In genomic region chr2:105669371-105669861, GRCm38 (mm10) we compare ENCODE assay signal across 10 mouse cellular contexts. TPM values are rescaled to one million over a fixed set of nuclear protein-coding genes. Genes with fewer than 3 reads are reported as not detected.
DNase-seq lines count a peak whose midpoint lies in the region; ATAC-seq lines count a peak whose summit lies in the region.
"Had no signal": no experiment of that assay in that cellular context is flagged by ENCODE, and none has a peak within 500 bp of the region (broad histone marks: within the 10 kb centered on the region; RNA-seq: fewer than 3 reads in every experiment).

No protein-coding gene starts in this region.

- intact Hi-C loops in heart, postnatal 36 days (cut with DNase I), result no loop called here

- H3K27ac ChIP-seq in heart, embryonic 16.5 days (ENCODE audit: low read length), result no peak overlapping the region
- no peak overlapping the region for H3K27ac ChIP-seq in hindbrain, embryonic 13.5 days
- no peak overlapping the region for H3K27ac ChIP-seq in neural tube, embryonic 14.5 days (ENCODE audit: low read depth, low read length)

- no peaks in the 10 kb centered on the region for H3K9me3 ChIP-seq in heart, embryonic 16.5 days (replicated peaks; ENCODE audit: control insufficient read depth, low read length)
- no peaks in the 10 kb centered on the region for H3K9me3 ChIP-seq in hindbrain, embryonic 13.5 days
- H3K9me3 ChIP-seq in neural tube, embryonic 14.5 days (ENCODE audit: control insufficient read depth, low read length), result no peaks in the 10 kb centered on the region

- H3K9ac ChIP-seq in heart, embryonic 16.5 days (ENCODE audit: low read length), result no peak overlapping the region
- H3K9ac ChIP-seq in hindbrain, embryonic 13.5 days, result peak overlapping the region; percentile 43
- H3K9ac ChIP-seq in neural tube, embryonic 14.5 days (replicated peaks; ENCODE audit: low read depth, low read length), result no peak overlapping the region

- no peaks in the 10 kb centered on the region for H3K36me3 ChIP-seq in heart, embryonic 16.5 days (ENCODE audit: control insufficient read depth, insufficient read depth)
- H3K36me3 ChIP-seq in hindbrain, embryonic 13.5 days, result no peaks in the 10 kb centered on the region
- H3K36me3 ChIP-seq in neural tube, embryonic 14.5 days (ENCODE audit: control insufficient read depth, insufficient read depth, low read length), result no peaks in the 10 kb centered on the region

- under 1% methylated on average over 35 of the region's 35 CpGs for WGBS in heart, embryonic 16.5 days
- WGBS in hindbrain, embryonic 13.5 days, result under 1% methylated on average over 35 of the region's 35 CpGs
- WGBS in neural tube, embryonic 14.5 days, result under 1% methylated on average over 35 of the region's 35 CpGs

- DNase-seq in heart, postnatal 36 days, result no peak
- DNase-seq in cerebellum, postnatal 14 days, result peak; percentile 45 to 64
- no peak for DNase-seq in spleen, adult 18-20 months
- no peak for DNase-seq in adrenal gland, postnatal 4 days (ENCODE audit: low spot score in 2 of 2)
- no peak for DNase-seq in thymus, postnatal 25 days

- peaks cover 96% of the 10 kb centered on the region for H3K27me3 ChIP-seq in heart, embryonic 16.5 days (ENCODE audit: control insufficient read depth, insufficient read depth, low read length)
- peaks cover 100% of the 10 kb centered on the region for H3K27me3 ChIP-seq in hindbrain, embryonic 13.5 days
- peaks cover 49% of the 10 kb centered on the region for H3K27me3 ChIP-seq in neural tube, embryonic 14.5 days (ENCODE audit: control insufficient read depth, insufficient read depth, low read length)

- peaks cover 11% of the 10 kb centered on the region for H3K4me1 ChIP-seq in heart, embryonic 16.5 days (ENCODE audit: control insufficient read depth, insufficient read depth, low read length)
- H3K4me1 ChIP-seq in hindbrain, embryonic 13.5 days (replicated peaks), result peaks cover 43% of the 10 kb centered on the region
- H3K4me1 ChIP-seq in neural tube, embryonic 14.5 days (ENCODE audit: control insufficient read depth, insufficient read depth, low read length), result no peaks in the 10 kb centered on the region

- no peak for ATAC-seq in heart, embryonic 16.5 days (replicated peaks; ENCODE audit: extremely low read depth, insufficient read depth, low FRiP score)
- ATAC-seq in hindbrain, embryonic 13.5 days (ENCODE audit: low FRiP score), result no peak
- no peak for ATAC-seq in neural tube, embryonic 14.5 days (ENCODE audit: low read depth)
- ATAC-seq: lung, postnatal 0 days had no signal

- H3K4me2 ChIP-seq in heart, embryonic 16.5 days (ENCODE audit: low read depth, low read length), result 0 out of 2 replicates have a peak overlapping the region, but pooled peaks have one; percentile 6
- H3K4me2 ChIP-seq in hindbrain, embryonic 13.5 days, result peak overlapping the region; percentile 47
- peak overlapping the region; percentile 35; the same call in 1 of the 2 replicates for H3K4me2 ChIP-seq in neural tube, embryonic 14.5 days (ENCODE audit: low read depth, low read length)

- peak overlapping the region; percentile 5; the same call in 1 of the 2 replicates for H3K4me3 ChIP-seq in heart, embryonic 16.5 days (ENCODE audit: low read length)
- peak overlapping the region; percentile 31 for H3K4me3 ChIP-seq in hindbrain, embryonic 13.5 days
- H3K4me3 ChIP-seq in neural tube, embryonic 14.5 days (ENCODE audit: low read depth, low read length), result peak overlapping the region; percentile 15

RNA-seq across cellular contexts. Expression of gene Pax6, which starts 0.7 kb away (rescaled TPM):
- polyA plus RNA-seq in heart, embryonic 16.5 days (2015; fragmentation: Nextera tagmentation; extraction: Ambion mirVana), result not detected in 2 replicates
- not detected for total RNA-seq in heart, postnatal 36 days (2021)
- 26.4 and 29.8 TPM in 2 replicates for polyA plus RNA-seq in hindbrain, embryonic 13.5 days (2015; fragmentation: Nextera tagmentation; extraction: Ambion mirVana)
- polyA plus RNA-seq in neural tube, embryonic 14.5 days (2014; fragmentation: Nextera tagmentation; extraction: Ambion mirVana), result 13.3 and 13.5 TPM in 2 replicates
- 1 to 10 TPM; 1.1 to 4.5 TPM for total RNA-seq in adrenal gland, postnatal 4 days (2021)
- total RNA-seq: hematopoietic stem cell, adult 5-6 weeks had no signal
- polyA plus RNA-seq: lung, postnatal 0 days had no signal

Comparison
In these comparisons a context has a peak if more than half of its experiments do, and no peak if none do; other contexts are left out.
1. DNase-seq: peak in cerebellum, postnatal 14 days (2 of 2); none in heart, postnatal 36 days (0 of 2), spleen, adult 18-20 months (0 of 2), adrenal gland, postnatal 4 days (0 of 2) and thymus, postnatal 25 days (single experiment).
2. RNA of gene Pax6, which starts 0.7 kb away (polyA plus RNA-seq): 26.4 to 29.8 TPM in hindbrain, embryonic 13.5 days and 13.3 to 13.5 TPM in neural tube, embryonic 14.5 days; not detected in heart, embryonic 16.5 days; every median in the first group is over 10 times any median in the second.
3. Peak in every context shown above with its lines, with median percentiles within 50 percentile points of each other: H3K4me2 ChIP-seq and H3K4me3 ChIP-seq.